Mouse (Mus musculus) kidney, adult 2 months (tissue): ENCODE measurements at regions not wholly inside any gene's neighbourhood (a gene's known extent, or its start where the extent isn't known, plus 50 kb on each side); places are given as distances from the start of the nearest gene placed in this dataset.

Source experiments
- DNase-seq: peaks from one replicate; pipeline ENCODE4 v3.0.0; 2021
- H3K27ac ChIP-seq: fragments of 200-500 bp; 2 replicates; pipeline ENCODE4 v1.5.1; 2012; ENCODE audit warnings: low read depth, low read length, control low read depth, inconsistent platforms; ENCODE audit not compliant: insufficient read depth
- H3K27me3 ChIP-seq: fragments of 200-500 bp; replicated peaks from 2 replicates; pipeline ENCODE4 v1.6.1; 2012; ENCODE audit warnings: mild to moderate bottlenecking, moderate library complexity, low read length, inconsistent platforms; ENCODE audit not compliant: control insufficient read depth, insufficient read depth
- H3K36me3 ChIP-seq: fragments of 200-500 bp; 2 replicates; pipeline ENCODE4 v1.6.1; 2012; ENCODE audit warnings: mild to moderate bottlenecking, moderate library complexity, low read length, inconsistent platforms; ENCODE audit not compliant: control insufficient read depth, insufficient read depth
- H3K4me1 ChIP-seq: fragments of 200-500 bp; 2 replicates; pipeline ENCODE4 v1.6.1; 2011; ENCODE audit warnings: low read length; ENCODE audit not compliant: control insufficient read depth, insufficient read depth
- H3K4me3 ChIP-seq: fragments of 200-500 bp; 2 replicates; pipeline ENCODE4 v1.5.1; 2011; ENCODE audit warnings: mild to moderate bottlenecking, low read depth, low read length, control low read depth; ENCODE audit not compliant: insufficient read depth
- CTCF ChIP-seq: fragments of 200-500 bp; conservative IDR thresholded peaks from 2 replicates; pipeline ENCODE4 v1.5.1; 2011; ENCODE audit warnings: low read depth, mild to moderate bottlenecking, control low read depth, low read length, moderate library complexity, mixed read lengths; ENCODE audit not compliant: insufficient read depth, insufficient read length
- POLR2A ChIP-seq: fragments of 200-500 bp; IDR thresholded peaks from one replicate; pipeline ENCODE4 v1.6.1; 2011; ENCODE audit warnings: low read depth, low read length, control low read depth
- WGBS: fragments of 180-500 bp; shearing (Covaris S2); methylation state at CpG from one replicate; pipeline ENCODE4 v1.1.7; 2018; 5-methylcytosine and 5-hydroxymethylcytosine counted together

DNA sequence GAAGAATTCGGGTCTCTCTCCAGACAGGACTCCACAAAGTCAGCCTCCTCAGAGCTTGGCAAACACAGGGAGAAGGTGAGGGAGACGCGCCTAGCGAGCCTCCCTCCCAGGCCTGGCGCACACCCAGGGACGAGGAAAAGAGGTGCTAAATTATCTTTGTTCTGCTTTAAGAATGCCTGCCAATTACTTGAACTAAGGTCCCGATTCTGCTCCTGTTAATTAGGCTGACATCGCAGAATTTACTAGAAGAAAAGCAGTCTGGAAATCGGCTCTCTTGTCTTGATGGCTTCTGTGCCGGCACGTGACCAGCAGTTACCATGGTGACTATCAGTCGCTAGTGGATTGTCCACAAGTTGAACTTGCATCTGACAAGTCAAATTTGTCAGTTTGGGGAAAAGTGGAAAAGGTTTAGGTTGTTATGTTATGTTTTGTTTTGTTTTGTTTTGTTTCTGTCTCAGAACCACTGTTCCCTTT is 152.8 kb downstream of the Bcl2l11 start:
- TF ChIP-seq CTCF (no peak), POLR2A (no peak)
- 42% methylated on average over 12 of the region's 12 CpGs for WGBS
- no peak overlapping the region for H3K27ac ChIP-seq
- peak; percentile 47 for DNase-seq
- no peaks in the 10 kb centered on the region for H3K4me1 ChIP-seq
- no peak overlapping the region for H3K4me3 ChIP-seq
- no peaks in the 10 kb centered on the region for H3K36me3 ChIP-seq
- no peaks in the 10 kb centered on the region for H3K27me3 ChIP-seq

DNA sequence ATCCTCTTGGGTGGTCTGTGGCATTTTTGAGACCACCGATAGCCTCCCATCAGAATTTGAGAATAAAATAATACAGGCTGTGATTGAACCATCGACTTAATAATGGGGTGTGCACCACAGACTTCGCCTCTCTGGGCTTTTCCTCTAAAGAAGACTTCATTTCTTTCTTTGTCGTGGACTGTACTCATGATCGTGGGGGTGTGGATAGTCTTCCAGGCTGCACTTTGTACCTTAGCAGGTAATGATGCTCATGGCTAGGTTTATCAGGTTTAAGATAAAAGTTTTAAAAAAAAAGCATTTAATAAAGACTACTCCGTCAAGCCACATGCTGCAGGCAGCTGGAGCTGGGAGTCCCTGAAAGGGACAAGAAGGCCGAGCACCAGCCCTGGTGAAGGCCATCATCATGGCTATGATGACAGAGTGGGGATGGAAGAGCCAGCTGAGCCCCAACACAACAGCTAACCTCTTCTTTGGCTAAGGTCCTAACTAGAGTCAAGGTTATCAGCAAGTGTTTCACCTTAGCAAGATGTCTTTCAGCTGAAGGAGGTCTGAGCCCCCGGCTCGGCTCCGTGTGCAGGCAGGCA is 153.4 kb downstream of the Bcl2l11 start:
- no peaks in the 10 kb centered on the region for H3K36me3 ChIP-seq
- DNase-seq: no peak
- TF ChIP-seq CTCF: no peak
- TF ChIP-seq POLR2A: no peak
- 89% methylated on average over 10 of the region's 10 CpGs for WGBS
- H3K27me3 ChIP-seq: no peaks in the 10 kb centered on the region
- no peaks in the 10 kb centered on the region for H3K4me1 ChIP-seq
- H3K27ac ChIP-seq: no peak overlapping the region
- H3K4me3 ChIP-seq: no peak overlapping the region

DNA sequence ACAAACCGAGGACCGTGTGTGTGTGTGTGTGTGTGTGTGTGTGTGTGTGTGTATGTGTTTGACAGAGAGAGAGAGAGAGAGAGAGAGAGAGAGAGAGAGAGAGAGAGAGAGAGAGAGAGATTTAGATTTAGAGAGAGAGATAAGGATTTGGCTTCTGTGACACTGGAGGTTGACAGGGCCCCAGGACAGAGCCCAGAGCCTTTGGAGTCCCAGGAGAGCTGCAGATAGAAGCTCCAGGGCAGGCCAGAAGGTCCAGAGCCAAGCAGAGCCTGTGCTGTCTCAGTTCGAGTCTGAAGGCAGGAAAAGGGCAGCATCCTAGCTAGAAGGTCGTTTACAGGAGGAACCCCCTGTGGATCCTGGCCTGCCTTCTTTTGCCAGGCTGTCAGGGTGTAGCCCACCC is 156.8 kb downstream of the Bcl2l11 start:
- Histone ChIP-seq H3K36me3 (no peaks in the 10 kb centered on the region), H3K27ac (no peak overlapping the region), H3K4me3 (no peak overlapping the region), H3K27me3 (no peaks in the 10 kb centered on the region), H3K4me1 (no peaks in the 10 kb centered on the region)
- DNase-seq: no peak
- TF ChIP-seq POLR2A (no peak), CTCF (no peak)
- 51% methylated on average over 4 of the region's 4 CpGs for WGBS

DNA sequence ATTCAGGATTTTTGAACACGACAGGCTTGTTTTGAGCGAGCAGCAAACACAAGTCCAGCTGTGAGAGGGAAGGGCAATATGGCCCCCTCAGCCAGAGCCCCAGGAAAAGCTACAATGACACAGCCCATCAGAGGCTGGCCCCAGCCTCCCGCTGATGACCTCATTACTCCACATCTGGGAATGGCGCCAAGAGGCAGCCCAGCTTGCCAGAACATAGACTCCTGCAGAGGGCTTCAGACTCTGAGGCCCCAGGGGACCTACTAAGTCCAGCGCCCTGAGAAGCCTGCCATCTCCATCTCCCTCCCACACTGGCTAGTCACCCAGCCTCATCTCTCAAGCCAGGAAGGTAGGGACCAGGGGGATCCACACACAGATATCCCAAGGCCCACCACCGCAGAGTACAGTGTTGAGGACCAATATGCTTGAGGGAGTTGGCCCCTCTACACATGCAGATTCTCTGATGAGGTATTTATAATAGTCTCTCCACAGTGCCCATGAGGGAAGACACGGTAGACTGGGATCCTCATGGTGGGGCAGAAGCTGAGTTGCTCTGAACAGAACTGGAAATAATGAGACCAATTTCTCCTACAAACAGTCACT is 159.1 kb downstream of the Bcl2l11 start:
- no peaks in the 10 kb centered on the region for H3K36me3 ChIP-seq
- TF ChIP-seq CTCF (no peak), POLR2A (no peak)
- WGBS: 50% methylated on average over 7 of the region's 7 CpGs
- H3K27ac ChIP-seq: no peak overlapping the region
- H3K4me3 ChIP-seq: no peak overlapping the region
- no peaks in the 10 kb centered on the region for H3K4me1 ChIP-seq
- peak; percentile 91 for DNase-seq
- H3K27me3 ChIP-seq: no peaks in the 10 kb centered on the region

DNA sequence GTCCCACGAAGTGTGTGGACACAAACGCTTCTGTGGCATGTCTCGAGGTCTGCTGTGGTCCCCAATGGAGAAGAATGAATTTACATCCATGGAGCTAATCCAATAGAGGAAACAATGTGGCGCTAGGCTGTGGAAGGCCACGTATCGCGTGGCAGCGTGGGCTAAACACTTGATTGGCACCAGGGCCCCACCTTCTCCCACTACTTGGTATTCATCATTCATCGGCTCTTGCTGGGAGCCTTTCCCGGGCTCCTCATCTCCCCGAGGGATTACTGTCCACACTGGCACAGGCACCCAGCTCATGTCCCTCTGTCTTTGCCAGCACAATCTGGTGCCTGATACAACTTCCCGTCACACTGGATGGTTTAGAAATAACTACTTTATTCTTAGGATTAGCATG is 159.6 kb downstream of the Bcl2l11 start:
- TF ChIP-seq POLR2A: no peak
- TF ChIP-seq CTCF: no peak
- Histone ChIP-seq H3K27ac (no peak overlapping the region), H3K4me3 (no peak overlapping the region), H3K4me1 (no peaks in the 10 kb centered on the region), H3K27me3 (no peaks in the 10 kb centered on the region), H3K36me3 (no peaks in the 10 kb centered on the region)
- 92% methylated on average over 12 of the region's 12 CpGs for WGBS
- DNase-seq: no peak

DNA sequence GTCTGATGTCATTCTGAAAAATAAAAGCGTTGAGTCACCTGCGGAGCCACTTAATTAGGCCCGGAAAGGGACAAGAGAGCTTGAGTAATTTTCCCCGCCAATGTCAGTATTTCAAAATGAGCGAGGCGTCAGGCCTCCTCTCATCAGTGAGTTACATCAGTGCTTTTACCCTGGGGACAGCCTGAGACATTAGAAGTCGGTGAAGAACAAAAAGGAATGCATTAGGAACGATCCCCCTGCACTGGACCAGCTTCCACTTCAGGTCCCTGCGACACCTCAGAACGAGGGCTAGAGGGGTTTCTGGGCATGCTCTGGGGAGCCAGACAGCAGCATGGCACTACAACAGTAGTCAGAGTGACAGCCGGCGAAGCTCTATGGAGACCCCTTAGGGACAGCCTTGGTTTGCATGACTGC is 162.3 kb downstream of the Bcl2l11 start:
- H3K4me1 ChIP-seq: no peaks in the 10 kb centered on the region
- no peak for DNase-seq
- H3K4me3 ChIP-seq: no peak overlapping the region
- no peaks in the 10 kb centered on the region for H3K36me3 ChIP-seq
- H3K27ac ChIP-seq: no peak overlapping the region
- whole genome bisulfite sequencing: 69% methylated on average over 12 of the region's 12 CpGs
- TF ChIP-seq POLR2A: no peak
- TF ChIP-seq CTCF: no peak
- no peaks in the 10 kb centered on the region for H3K27me3 ChIP-seq

DNA sequence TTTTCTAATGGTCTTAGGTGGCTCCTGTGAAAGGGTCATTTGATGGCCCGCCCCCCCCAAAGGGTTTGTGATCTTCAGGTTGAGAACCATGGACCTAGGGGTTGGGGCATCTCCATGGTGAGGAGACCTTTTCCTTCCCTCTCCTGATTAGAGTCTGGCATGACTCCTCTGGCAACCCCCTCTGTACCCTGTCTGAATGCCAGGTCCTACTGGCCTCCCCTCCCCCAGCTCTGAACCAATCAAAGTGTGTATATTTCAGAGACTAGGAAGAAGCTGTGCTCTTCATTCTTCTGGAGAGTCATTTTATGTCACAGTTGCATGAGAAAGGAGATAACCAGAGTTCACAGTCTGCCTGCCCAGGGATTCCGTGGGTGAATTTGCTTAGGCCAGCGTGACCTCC is 164.8 kb downstream of the Bcl2l11 start:
- H3K4me1 ChIP-seq: no peaks in the 10 kb centered on the region
- no peak overlapping the region for H3K27ac ChIP-seq
- 89% methylated on average over 3 of the region's 3 CpGs for WGBS
- no peaks in the 10 kb centered on the region for H3K36me3 ChIP-seq
- DNase-seq: no peak
- TF ChIP-seq CTCF (no peak), POLR2A (no peak)
- H3K27me3 ChIP-seq: no peaks in the 10 kb centered on the region
- H3K4me3 ChIP-seq: no peak overlapping the region
